Comparison of ENCODE assay signal across 8 mouse cellular contexts in genomic region chr10:3996170-3996876, GRCm38 (mm10). TPM values are rescaled to one million over a fixed set of nuclear protein-coding genes. Genes with fewer than 3 reads are reported as not detected.
A peak's percentile ranks its signal among the peaks of the same experiment; 100 is the strongest.
DNase-seq lines count a peak whose midpoint lies in the region; ATAC-seq and TF ChIP-seq lines count a peak whose summit lies in the region.

No protein-coding gene starts in this region.

- H3K4me1 ChIP-seq in hindbrain, postnatal 0 days (ENCODE audit: insufficient read depth, low read length): no peaks in the 10 kb centered on the region

- H3K4me3 ChIP-seq in hindbrain, postnatal 0 days (ENCODE audit: low read length): no peak overlapping the region

- DNase-seq in R1 (ENCODE audit: low read depth, low spot score): peak; percentile 92
- DNase-seq in cerebellum, adult 9-11 months: peak; percentile 56
- DNase-seq in frontal cortex, postnatal 10 days (ENCODE audit: low spot score in 2 of 2): peak; percentile 35 to 63
- peak; percentile 91 for DNase-seq in hindbrain, postnatal 0 days (ENCODE audit: low spot score)
- peak; percentile 59 to 70 for DNase-seq in left cerebral cortex, adult 18-20 months (ENCODE audit: low spot score in 2 of 2)
- DNase-seq in lung, postnatal 4 days: peak; percentile 65 to 75
- DNase-seq in right cerebral cortex, postnatal 10 days (ENCODE audit: low spot score in 2 of 2): peak; percentile 79 to 85
- DNase-seq in urinary bladder, postnatal 4 days (ENCODE audit: low spot score in 2 of 2): peak; percentile 43 to 71

- H3K9me3 ChIP-seq in hindbrain, postnatal 0 days (ENCODE audit: low read length): no peaks in the 10 kb centered on the region

- H3K27ac ChIP-seq in hindbrain, postnatal 0 days: no peak overlapping the region

- peak; percentile 90 for TF ChIP-seq CTCF in hindbrain, postnatal 0 days (IDR thresholded peaks at IDR 0.05; ENCODE audit: low read depth)

- no peak overlapping the region for H3K4me2 ChIP-seq in hindbrain, postnatal 0 days (ENCODE audit: low read depth, low read length)

- H3K36me3 ChIP-seq in hindbrain, postnatal 0 days (ENCODE audit: insufficient read depth, low read length): no peaks in the 10 kb centered on the region

- 52% methylated on average over 15 of the region's 15 CpGs for WGBS in hindbrain, postnatal 0 days

- H3K27me3 ChIP-seq in hindbrain, postnatal 0 days (ENCODE audit: insufficient read depth, low read length): no peaks in the 10 kb centered on the region

- peak; percentile 88 for ATAC-seq in hindbrain, postnatal 0 days

- H3K9ac ChIP-seq in hindbrain, postnatal 0 days (replicated peaks; ENCODE audit: low read length): no peak overlapping the region

RNA-seq across cellular contexts. Expression of gene Mthfd1l, which starts 23.4 kb away (rescaled TPM):
- 9.0 and 10.7 TPM in 2 replicates for total RNA-seq in hindbrain, postnatal 0 days (2014; rRNA removed)
- 7.4 and 7.6 TPM in 2 replicates for polyA plus RNA-seq in hindbrain, postnatal 0 days (2015; fragmentation: Nextera tagmentation; extraction: Ambion mirVana)
- total RNA-seq in left cerebral cortex, adult 18-20 months (2021): 1 to 10 TPM; 8.0 to 9.1 TPM
